Mouse (Mus musculus): ENCODE measurements around the gene Mylip.

Gene Mylip

DNA sequence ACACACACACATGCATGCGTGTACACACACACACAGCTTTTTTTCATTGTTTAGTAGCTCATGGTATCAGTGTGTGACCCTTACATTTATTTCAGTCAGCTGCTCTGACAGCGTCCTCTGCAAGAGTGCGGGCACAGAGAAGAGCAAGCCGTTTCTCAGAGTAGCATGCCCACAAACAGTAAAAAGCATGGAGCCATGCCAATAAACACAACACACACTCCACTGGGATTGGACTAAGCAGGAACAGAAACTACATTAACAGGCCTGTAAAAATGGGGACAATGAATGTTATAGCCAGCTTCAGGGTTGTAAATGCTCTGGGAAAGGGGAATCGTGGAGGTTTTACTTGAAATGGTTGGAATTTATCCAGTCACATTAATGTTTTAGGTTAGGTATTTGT is 50.7 kb downstream of the Mylip start:
- no peak for DNase-seq

DNA sequence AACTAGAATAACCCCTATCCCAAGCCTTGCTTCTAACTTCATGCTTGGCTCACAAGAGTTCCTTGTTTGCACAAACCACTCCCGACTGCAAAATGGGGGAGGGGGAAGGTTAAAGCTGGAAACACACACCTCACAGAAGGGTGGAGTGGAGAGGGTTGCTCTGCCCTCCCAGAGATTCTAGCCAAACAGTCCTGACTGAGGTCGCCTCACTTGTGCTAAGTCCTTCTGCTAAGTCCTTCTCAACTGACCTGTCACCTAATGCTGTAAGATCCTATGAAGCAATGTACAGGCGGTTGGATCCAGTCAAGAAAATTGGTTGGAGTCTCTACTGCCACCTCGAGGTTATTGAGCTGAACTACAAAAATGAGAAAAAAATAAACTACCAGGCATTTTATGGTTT is 52.9 kb downstream of the Mylip start:
- peak; percentile 75 for DNase-seq

- no peak for DNase-seq
Measured at GRCm38 (mm10) chr13:45442918-45443535, 53.5 kb downstream of the Mylip start.

DNA sequence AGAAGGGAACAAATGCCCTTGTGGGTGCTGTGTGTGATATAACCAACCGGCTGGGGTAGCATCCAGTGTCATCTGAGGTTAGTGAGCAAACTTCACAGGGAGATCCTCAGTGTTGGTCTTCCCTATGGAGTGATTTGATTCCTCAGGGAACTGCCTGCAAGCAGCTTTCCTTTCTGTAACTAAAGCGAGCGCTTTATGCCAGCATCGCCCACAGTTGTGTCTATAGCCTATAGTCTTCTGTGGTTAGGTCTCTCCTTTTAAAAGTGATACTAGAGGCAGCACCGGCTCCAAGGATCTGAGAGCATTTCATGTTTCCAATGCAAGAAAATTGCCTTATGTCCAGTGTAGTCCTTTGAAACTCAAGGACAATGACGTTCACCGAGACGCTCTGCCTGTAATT is 54.7 kb downstream of the Mylip start:
- DNase-seq = peak; percentile 36

- no peak for DNase-seq
Measured at GRCm38 (mm10) chr13:45444652-45445051, 55.1 kb downstream of the Mylip start.

GRCm38 (mm10) chr13:45446636-45447035 is 57.1 kb downstream of the Mylip start:
- no peak for DNase-seq

DNA sequence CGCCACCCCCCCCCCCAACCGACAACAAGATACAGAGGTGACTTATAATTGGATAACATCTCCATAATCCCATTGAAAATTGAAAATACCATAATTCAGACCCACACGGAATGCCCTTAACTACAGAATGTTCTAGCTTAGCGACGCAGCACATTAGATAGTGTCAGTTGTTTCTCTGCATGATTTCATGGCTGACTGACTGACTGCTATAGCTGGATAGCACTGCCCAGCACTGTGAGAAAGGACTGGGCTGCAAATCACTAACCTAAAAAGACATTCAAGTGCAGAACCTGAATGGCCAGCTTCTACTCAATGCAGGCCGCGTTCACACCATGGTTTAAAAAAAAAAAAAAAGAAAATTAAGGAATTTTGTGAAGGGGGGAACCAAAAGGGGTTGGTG is 62.9 kb downstream of the Mylip start:
- DNase-seq = peak; percentile 37

DNA sequence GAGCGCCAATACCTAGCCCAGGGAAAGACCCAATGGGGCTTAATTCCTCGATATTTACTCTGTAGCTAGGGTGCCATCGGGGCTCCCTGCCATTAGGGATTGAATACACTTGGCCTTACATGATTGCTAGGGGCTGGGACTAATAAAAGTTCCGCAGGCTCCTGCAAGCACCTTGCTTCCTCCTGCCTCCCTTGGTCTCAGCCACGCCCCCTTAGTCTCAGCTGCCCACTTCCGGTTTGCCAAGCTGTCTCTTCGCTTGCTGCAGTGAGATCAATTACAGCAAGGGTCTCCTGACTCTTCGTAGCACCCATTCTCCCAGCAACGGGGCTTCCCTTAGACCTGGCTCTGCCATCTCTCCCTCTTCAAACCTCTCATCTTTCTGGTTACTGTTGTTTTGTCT is 63.5 kb downstream of the Mylip start:
- DNase-seq = no peak

- no peak for DNase-seq
Measured at GRCm38 (mm10) chr13:45454044-45454443, 64.5 kb downstream of the Mylip start.

GRCm38 (mm10) chr13:45454641-45455040 is 65.1 kb downstream of the Mylip start:
- DNase-seq = no peak

GRCm38 (mm10) chr13:45455108-45455861 is 65.7 kb downstream of the Mylip start:
- DNase-seq = peak; percentile 95

GRCm38 (mm10) chr13:45455862-45456192 is 66.3 kb downstream of the Mylip start:
- DNase-seq = no peak

DNA sequence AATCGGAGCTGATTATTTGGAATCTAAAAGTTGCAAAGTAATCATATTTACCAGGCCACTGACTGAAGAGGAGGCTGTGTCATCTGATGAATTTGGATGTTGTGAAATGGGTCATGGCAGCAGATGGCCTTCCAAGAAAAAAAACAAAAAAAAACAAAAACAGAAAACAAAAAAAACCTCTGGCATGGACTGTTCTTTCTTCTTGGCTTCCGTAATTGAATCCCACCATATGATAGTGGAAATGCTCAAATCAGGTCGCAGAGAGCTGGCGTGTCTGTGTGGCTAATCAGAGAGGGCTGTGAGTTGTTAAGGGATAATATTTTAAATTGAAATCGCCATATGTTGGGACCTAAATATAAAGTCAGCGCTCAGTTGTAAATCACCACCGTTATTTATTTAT is 67.9 kb downstream of the Mylip start:
- DNase-seq = peak; percentile 75

DNA sequence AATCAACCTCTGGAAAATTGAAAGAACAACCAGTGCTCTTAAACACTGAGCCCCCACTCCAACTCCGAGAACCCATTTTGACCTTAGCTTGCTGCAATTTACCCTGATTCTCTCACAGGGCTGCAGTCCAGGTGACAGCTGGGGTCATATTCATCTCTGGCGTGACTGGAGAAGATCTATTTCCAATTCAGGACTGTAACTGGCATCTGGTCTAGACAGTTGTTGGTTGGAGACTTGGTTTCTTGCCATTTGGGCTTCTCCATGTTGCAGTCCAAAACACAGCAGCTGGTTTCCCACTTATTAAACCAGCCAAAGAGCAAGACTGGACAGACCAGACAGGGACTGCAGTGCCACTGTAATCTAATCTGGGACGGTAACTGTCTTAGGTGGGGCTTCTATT is 70.6 kb downstream of the Mylip start:
- no peak for DNase-seq

- DNase-seq = peak; percentile 44
Measured at GRCm38 (mm10) chr13:45461370-45461958, 71.9 kb downstream of the Mylip start.
